ENCODE assay signal across 10 mouse cellular contexts in genomic region chr16:35869656-35870055, GRCm38 (mm10). TPM values are rescaled to one million over a fixed set of nuclear protein-coding genes. Genes with fewer than 3 reads are reported as not detected.
DNase-seq lines count a peak whose midpoint lies in the region; ATAC-seq and TF ChIP-seq lines count a peak whose summit lies in the region.
"Had no signal": no experiment of that assay in that cellular context is flagged by ENCODE, and none has a peak within 500 bp of the region (broad histone marks: within the 10 kb centered on the region; RNA-seq: fewer than 3 reads in every experiment).

No protein-coding gene starts in this region.

- peak overlapping the region; percentile 80 for H3K27ac ChIP-seq in heart, postnatal 0 days (ENCODE audit: low read depth)
- peak overlapping the region; percentile 85; the same call in 1 of the 2 replicates for H3K27ac ChIP-seq in intestine, postnatal 0 days (ENCODE audit: low read depth, low read length)
- no peak overlapping the region for H3K27ac ChIP-seq in stomach, embryonic 15.5 days

- peaks cover 9% of the 10 kb centered on the region for H3K4me1 ChIP-seq in heart, postnatal 0 days (ENCODE audit: control insufficient read depth, insufficient read depth)
- peaks cover 44% of the 10 kb centered on the region for H3K4me1 ChIP-seq in megakaryocyte, embryonic 14.5 days
- peaks cover 8% of the 10 kb centered on the region; the same call in 1 of the 2 replicates for H3K4me1 ChIP-seq in intestine, postnatal 0 days (replicated peaks; ENCODE audit: control insufficient read depth, insufficient read depth, low read length)
- H3K4me1 ChIP-seq in stomach, embryonic 15.5 days, result 0 out of 2 replicates have a peak, but pooled peaks cover 4% of the 10 kb centered on the region

- peak overlapping the region; percentile 64 for H3K4me2 ChIP-seq in heart, postnatal 0 days (ENCODE audit: low read depth, low read length)
- peak overlapping the region; percentile 73 for H3K4me2 ChIP-seq in intestine, postnatal 0 days (replicated peaks; ENCODE audit: low read depth)
- H3K4me2 ChIP-seq in stomach, embryonic 15.5 days, result peak overlapping the region; percentile 29; the same call in 1 of the 2 replicates

- DNase-seq in heart, postnatal 0 days (ENCODE audit: low spot score), result no peak
- no peak for DNase-seq in heart, adult 8-10 months (ENCODE audit: low spot score)
- no peak for DNase-seq in layer of hippocampus, adult 18-20 months (ENCODE audit: low spot score in 2 of 2)
- DNase-seq in right cerebral cortex, postnatal 36 days (ENCODE audit: low spot score in 2 of 2), result no peak
- DNase-seq: cerebellum, postnatal 36 days; right cerebral cortex, adult 18-20 months had no signal

- no peaks in the 10 kb centered on the region for H3K9me3 ChIP-seq in heart, postnatal 0 days (replicated peaks; ENCODE audit: control insufficient read depth, low read length)
- peaks cover 2% of the 10 kb centered on the region; the same call in 1 of the 2 replicates for H3K9me3 ChIP-seq in megakaryocyte, embryonic 14.5 days
- no peaks in the 10 kb centered on the region for H3K9me3 ChIP-seq in intestine, postnatal 0 days (ENCODE audit: control insufficient read depth)
- H3K9me3 ChIP-seq in stomach, embryonic 15.5 days, result no peaks in the 10 kb centered on the region

- no peak for ATAC-seq in heart, postnatal 0 days (ENCODE audit: insufficient read depth, low read depth)
- no peak for ATAC-seq in megakaryocyte, adult 5-6 weeks (ENCODE audit: poor library complexity, severe bottlenecking)
- no peak for ATAC-seq in intestine, postnatal 0 days
- ATAC-seq in stomach, embryonic 15.5 days (ENCODE audit: insufficient read depth, low FRiP score, low read depth), result no peak

- 65% methylated on average over 6 of the region's 6 CpGs for WGBS in heart, postnatal 0 days
- 63% methylated on average over 6 of the region's 6 CpGs for WGBS in intestine, postnatal 0 days
- WGBS in stomach, embryonic 15.5 days, result 72% methylated on average over 6 of the region's 6 CpGs

- 0 out of 2 replicates have a peak, but pooled peaks cover 10% of the 10 kb centered on the region for H3K27me3 ChIP-seq in heart, postnatal 0 days (ENCODE audit: control insufficient read depth, insufficient read depth, low read length)
- H3K27me3 ChIP-seq in megakaryocyte, embryonic 14.5 days (replicated peaks), result no peaks in the 10 kb centered on the region
- H3K27me3 ChIP-seq in intestine, postnatal 0 days (replicated peaks; ENCODE audit: control insufficient read depth, insufficient read depth, low read length), result no peaks in the 10 kb centered on the region
- no peaks in the 10 kb centered on the region for H3K27me3 ChIP-seq in stomach, embryonic 15.5 days (replicated peaks)

- 0 out of 2 replicates have a peak, but pooled peaks cover under 1% of the 10 kb centered on the region for H3K36me3 ChIP-seq in heart, postnatal 0 days (replicated peaks; ENCODE audit: control insufficient read depth, insufficient read depth, low read length)
- H3K36me3 ChIP-seq in megakaryocyte, embryonic 14.5 days (replicated peaks; ENCODE audit: low read length), result peaks cover 21% of the 10 kb centered on the region
- peaks cover 8% of the 10 kb centered on the region for H3K36me3 ChIP-seq in intestine, postnatal 0 days (ENCODE audit: control insufficient read depth, insufficient read depth)
- H3K36me3 ChIP-seq in stomach, embryonic 15.5 days, result no peaks in the 10 kb centered on the region

- peak overlapping the region; percentile 30 for H3K4me3 ChIP-seq in heart, postnatal 0 days (ENCODE audit: low read depth, low read length)
- H3K4me3 ChIP-seq in megakaryocyte, embryonic 14.5 days (replicated peaks), result peak overlapping the region; percentile 85
- peak overlapping the region; percentile 74 for H3K4me3 ChIP-seq in intestine, postnatal 0 days (ENCODE audit: low read depth, low read length)
- no peak overlapping the region for H3K4me3 ChIP-seq in stomach, embryonic 15.5 days (replicated peaks)

- no peak for TF ChIP-seq CTCF in heart, postnatal 0 days (IDR thresholded peaks at IDR 0.05; ENCODE audit: low read depth)
- no peak for TF ChIP-seq CTCF in intestine, postnatal 0 days (IDR thresholded peaks at IDR 0.05; ENCODE audit: low read depth)

- H3K9ac ChIP-seq in heart, postnatal 0 days (replicated peaks; ENCODE audit: low read depth, low read length), result no peak overlapping the region
- H3K9ac ChIP-seq in intestine, postnatal 0 days (ENCODE audit: low read depth, low read length), result no peak overlapping the region
- H3K9ac ChIP-seq in stomach, embryonic 15.5 days, result no peak overlapping the region

- no peak for TF ChIP-seq EP300 in heart, postnatal 0 days (IDR thresholded peaks at IDR 0.05; ENCODE audit: low read depth)

RNA-seq across cellular contexts. Expression of gene Parp14, which starts 1.7 kb away (rescaled TPM):
- 2.9 and 3.5 TPM in 2 replicates for total RNA-seq in heart, postnatal 0 days (2014; rRNA removed; ENCODE audit: low replicate concordance)
- 1.1 and 1.4 TPM in 2 replicates for polyA plus RNA-seq in heart, postnatal 0 days (2015; fragmentation: Nextera tagmentation; extraction: Ambion mirVana)
- total RNA-seq in heart, adult 8-10 months (2022), result 10 to 100 TPM in 2 of 4 experiments, 1 to 10 TPM in 2; 8.3 to 12.5 (median 10.3) TPM
- polyA plus RNA-seq in megakaryocyte, embryonic 14.5 days (2012; ENCODE audit: insufficient read depth, low replicate concordance), result 1.3 TPM in 1 of 2 replicates, not detected in the other
- 35.4 and 36.6 TPM in 2 replicates for total RNA-seq in megakaryocyte, adult 5-6 weeks (2015)
- total RNA-seq in megakaryocyte, adult 5-6 weeks (2017), result 41.9 and 42.4 TPM in 2 replicates
- polyA plus RNA-seq in intestine, postnatal 0 days (2015; fragmentation: Nextera tagmentation; extraction: Ambion mirVana), result 7.1 and 9.7 TPM in 2 replicates
- polyA plus RNA-seq in stomach, embryonic 15.5 days (2015; fragmentation: Nextera tagmentation; extraction: Ambion mirVana), result 1.8 and 2.3 TPM in 2 replicates
- 1 to 10 TPM; 1.1 to 1.2 TPM for total RNA-seq in layer of hippocampus, adult 18-20 months (2021)
